Mouse (Mus musculus) right cerebral cortex, adult 18-20 months (tissue): Measurements from ENCODE around the gene Atp5c1.

Experiments
- DNase-seq: peaks from one replicate; pipeline ENCODE4 v3.0.0; 2022; ENCODE audit warnings: mixed read lengths

Atp5c1 gene

GRCm38 (mm10) chr2:10080310-10081010, at the start of gene Atp5c1, which contains the start of gene Kin:
Atp5c1 (minus strand) TSS chr2:10080510.
Kin (plus strand) TSS chr2:10080593.
- peak; percentile 98 for DNase-seq

- no peak for DNase-seq
These were observed 48.3 kb upstream of the Atp5c1 start for GRCm38 (mm10) chr2:10128571-10128970.

- no peak for DNase-seq
These were observed 47.2 kb upstream of the Atp5c1 start for GRCm38 (mm10) chr2:10127471-10127870.

DNA sequence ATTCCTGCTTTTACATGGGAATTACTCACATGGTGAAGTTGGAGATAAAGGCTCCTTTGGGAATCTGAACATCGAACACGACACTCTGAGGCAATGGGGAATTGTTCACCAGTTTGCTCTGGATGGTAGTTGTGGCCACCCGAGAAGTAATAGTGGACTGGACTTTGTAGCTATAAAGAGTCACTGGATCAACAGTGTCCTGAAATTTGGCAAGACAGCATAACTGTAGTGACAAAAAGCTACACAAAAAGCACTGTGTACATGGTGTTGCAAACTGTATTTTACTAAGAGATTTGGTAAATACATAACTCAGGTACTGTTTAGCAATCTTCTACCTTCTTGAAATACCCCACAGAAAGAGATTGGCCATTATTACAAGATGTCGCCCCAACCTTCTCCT, 45.8 kb upstream of the Atp5c1 start:
- DNase-seq: no peak

GRCm38 (mm10) chr2:10121826-10122225, 41.5 kb upstream of the Atp5c1 start:
- no peak for DNase-seq

DNA sequence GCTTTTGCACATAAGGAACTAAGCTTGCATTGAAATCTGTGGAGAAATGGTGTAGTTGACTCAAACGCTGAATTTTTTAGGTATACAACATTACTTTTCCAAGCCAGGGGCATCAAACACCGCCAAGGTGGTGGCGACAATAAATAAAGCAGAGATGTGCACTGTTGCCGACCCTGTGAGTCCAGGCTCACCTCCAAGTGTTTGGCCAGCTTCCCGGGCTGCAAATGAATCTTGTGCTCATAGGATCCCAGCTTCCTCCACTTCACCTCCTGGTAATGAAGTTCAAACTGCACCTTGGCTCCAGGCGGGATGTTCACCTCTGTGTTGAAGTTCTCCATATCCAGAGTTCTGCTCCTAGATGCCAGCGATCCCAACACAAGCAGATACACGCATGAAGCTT, 39.0 kb upstream of the Atp5c1 start:
- DNase-seq: no peak

GRCm38 (mm10) chr2:10118751-10119150, 38.4 kb upstream of the Atp5c1 start:
- DNase-seq: no peak

DNA sequence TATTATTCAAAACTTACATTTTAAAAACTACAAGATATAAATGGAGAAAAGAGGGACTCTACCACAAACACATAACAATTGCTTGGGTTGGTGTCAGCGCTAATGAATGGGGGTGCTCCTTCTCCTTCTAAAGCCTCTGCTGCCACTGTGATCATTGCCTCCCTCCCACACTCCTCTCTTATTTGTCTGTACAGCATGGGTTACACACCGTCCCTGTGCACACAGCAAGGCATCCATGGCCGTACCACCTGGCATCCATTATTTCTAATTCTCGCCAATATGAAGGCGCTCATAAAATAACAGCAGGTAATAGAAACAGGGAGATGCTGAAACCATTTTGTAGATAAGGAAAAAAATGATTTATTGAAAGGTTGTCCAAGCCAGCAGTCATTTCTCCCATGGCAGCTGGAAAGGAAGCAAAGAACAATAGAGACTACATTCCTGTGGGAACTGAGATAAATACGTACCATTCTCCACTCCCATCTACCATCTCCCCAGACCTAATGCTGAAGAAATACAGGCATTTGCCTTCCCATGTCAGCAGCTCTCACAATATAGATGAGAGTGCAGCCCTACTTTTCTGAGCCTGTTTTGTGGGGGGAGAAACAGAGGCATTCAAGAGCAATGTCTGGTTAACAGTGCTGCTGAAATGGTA, 28.4 kb upstream of the Atp5c1 start:
- DNase-seq: no peak

- DNase-seq: peak; percentile 38
These were observed 20.9 kb upstream of the Atp5c1 start for GRCm38 (mm10) chr2:10101180-10101579.

DNA sequence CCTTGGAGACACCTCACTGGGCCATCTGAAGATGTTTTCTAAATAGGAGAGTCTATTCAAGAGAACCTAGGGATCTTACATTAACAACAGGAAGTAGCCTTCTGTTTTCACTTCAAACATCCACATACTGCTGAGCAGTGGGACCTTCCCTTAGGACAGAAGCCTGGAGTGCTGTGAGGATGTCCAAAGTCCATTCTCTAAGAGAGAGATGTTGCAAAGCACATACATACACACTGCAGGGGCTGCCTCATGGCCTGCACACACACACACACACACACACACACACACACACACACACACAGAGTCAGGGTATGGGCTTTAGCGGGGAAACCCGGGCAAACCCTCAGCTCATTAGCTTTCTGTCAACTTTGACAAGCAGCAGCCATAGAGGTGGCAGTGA, 20.2 kb upstream of the Atp5c1 start:
- DNase-seq: no peak

- peak; percentile 27 for DNase-seq
These were observed 18.4 kb upstream of the Atp5c1 start for GRCm38 (mm10) chr2:10098598-10099215.

- DNase-seq: no peak
These were observed 14.2 kb upstream of the Atp5c1 start for GRCm38 (mm10) chr2:10094327-10095100.

GRCm38 (mm10) chr2:10087256-10087850, 7.0 kb upstream of the Atp5c1 start:
- DNase-seq: no peak

- no peak for DNase-seq
These were observed 2.4 kb upstream of the Atp5c1 start for GRCm38 (mm10) chr2:10082737-10083136.

DNA sequence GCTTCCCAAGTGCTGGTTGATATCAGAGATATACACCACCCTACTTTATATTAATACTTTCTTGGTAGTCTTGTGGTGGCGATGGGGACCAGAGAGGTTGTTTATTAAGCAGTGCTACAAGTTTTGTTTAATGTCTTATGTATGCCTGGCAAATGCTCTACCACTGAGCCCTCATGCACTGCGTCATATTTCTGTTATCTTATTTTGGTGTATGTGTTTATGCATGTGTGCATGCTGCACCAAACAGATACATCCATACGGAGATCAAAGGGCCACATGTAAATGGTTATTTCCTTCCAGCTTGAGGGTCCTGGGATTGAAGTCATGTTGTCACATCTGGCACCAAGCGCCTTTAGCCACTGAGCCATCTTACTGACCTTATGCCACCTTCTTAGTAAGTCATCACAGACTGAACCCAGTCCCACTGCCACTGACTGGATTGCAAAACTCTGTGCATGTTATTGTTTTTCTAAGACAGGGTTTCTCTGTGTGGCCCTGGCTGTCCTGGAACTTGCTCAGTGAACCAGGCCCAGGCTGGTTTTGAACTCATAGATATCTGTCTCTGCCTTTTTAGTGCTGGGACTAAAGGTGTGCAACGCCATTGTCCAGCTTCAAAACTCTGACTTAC, 1.3 kb upstream of the Atp5c1 start:
- no peak for DNase-seq

DNA sequence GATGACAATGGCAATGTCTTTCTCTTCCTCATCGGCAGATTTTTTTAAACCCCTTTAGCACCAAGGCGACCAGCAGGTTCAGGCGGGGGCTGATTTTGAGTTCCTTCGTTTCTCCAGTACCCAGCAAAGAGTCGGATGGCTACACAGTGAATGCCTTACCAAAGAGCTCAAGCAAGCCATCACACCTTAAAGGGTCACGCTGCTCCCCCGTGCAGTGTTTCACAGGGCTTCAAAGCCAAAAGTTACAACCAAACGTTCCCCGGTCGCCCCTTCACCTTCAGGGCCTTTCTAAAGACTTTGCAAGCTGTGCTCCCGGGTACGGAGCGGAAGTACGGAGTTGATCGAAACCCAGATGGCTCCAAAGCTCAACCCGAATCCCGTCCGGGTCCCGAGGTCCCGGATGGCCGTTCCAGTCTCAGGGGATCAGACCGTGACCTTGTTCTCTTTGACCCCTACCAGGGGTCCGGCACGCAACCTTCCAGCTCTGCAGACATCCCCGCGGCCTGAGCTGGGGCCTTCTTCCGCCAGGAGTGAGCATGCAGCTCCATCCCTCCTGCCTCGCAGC, 483 bp downstream of the Atp5c1 start:
- DNase-seq: no peak

GRCm38 (mm10) chr2:10076675-10077074, 3.6 kb downstream of the Atp5c1 start:
- DNase-seq: no peak

DNA sequence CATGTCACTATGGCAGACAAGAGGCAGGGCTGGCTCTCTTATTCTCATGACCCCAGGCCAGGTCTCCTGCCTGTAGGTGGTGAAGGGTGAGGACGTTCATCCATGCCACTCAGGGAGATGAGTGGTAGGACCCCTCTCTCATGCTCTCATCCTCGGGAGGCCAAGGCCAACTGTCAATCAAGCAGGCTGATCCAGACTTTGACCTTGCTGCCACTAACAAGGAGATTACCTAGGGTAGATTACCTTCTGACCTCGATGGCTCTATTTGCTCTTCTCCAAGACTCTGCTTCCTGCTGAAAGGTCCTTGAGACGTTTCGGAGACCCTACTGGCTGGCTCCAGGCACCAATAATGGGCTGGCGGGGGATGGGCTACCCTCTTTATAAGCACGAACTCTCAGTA, 5.8 kb downstream of the Atp5c1 start:
- no peak for DNase-seq

GRCm38 (mm10) chr2:10071751-10072150, 8.6 kb downstream of the Atp5c1 start:
- no peak for DNase-seq

GRCm38 (mm10) chr2:10058836-10059235, 21.5 kb downstream of the Atp5c1 start:
- no peak for DNase-seq

DNA sequence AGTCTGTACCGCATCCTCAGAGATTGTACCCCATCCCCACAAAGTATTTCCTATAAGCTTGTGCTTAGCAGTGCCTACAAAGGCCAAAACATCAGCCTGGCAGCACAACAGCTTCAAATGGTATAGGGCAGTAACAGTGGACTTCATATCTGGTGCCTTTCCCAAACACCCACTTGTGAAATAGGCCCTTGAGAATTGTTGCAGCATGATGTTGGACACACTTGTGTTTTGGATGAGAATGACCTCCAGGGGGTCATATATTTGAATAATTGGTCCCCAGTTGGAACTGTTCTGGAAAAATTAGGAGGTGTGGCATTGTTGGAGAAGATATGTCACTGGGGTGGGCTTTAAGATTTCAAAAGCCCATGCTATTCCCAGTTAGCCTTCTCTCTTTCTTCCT, 28.3 kb downstream of the Atp5c1 start:
- no peak for DNase-seq

GRCm38 (mm10) chr2:10050878-10051277, 29.4 kb downstream of the Atp5c1 start:
- DNase-seq: peak; percentile 83
